Comparison of ENCODE assay signal across 21 mouse cellular contexts in the genomic region with DNA sequence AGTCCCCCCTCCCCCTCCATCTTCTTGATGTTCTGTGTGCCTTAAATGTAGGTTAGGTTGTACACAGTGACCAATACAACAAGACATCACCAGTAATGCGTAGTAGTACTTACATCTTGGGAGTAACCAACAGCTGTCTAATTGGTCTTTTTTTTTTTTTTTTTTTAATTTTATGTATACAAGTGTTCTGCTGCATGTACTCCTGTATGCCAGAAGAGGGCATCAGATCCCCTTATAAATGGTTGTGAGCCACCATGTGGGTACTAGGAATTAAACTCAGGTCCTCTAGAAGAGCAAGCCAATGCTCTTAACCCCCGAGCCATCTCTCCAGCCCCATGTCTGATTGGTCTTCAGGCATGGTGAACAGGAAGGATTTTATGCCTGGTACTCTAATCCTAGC. TPM values are rescaled to one million over a fixed set of nuclear protein-coding genes. Genes with fewer than 3 reads are reported as not detected.
DNase-seq lines count a peak whose midpoint lies in the region; TF ChIP-seq lines count a peak whose summit lies in the region.
"Had no signal": no experiment of that assay in that cellular context is flagged by ENCODE, and none has a peak within 500 bp of the region (broad histone marks: within the 10 kb centered on the region; RNA-seq: fewer than 3 reads in every experiment).

No protein-coding gene starts in this region.

- no peak overlapping the region for H3K4me3 ChIP-seq in heart, adult 2 months
- H3K4me3 ChIP-seq in left cerebral cortex, adult 2 months, result no peak overlapping the region
- no peak overlapping the region for H3K4me3 ChIP-seq in CH12.LX (replicated peaks in 1 of 3; ENCODE audit: low read depth in 2 of 3, low read length in 2 of 3, poor library complexity in 1 of 3)
- H3K4me3 ChIP-seq: embryonic facial prominence, embryonic 15.5 days; erythroblast, embryonic 14.5 days; forebrain, embryonic 10.5 days; forebrain, embryonic 15.5 days; heart, embryonic 12.5 days; hindbrain, embryonic 12.5 days had no signal

- no peak overlapping the region for H3K4me2 ChIP-seq in CH12.LX (ENCODE audit: insufficient read depth, low read depth, poor library complexity, severe bottlenecking)
- H3K4me2 ChIP-seq: embryonic facial prominence, embryonic 15.5 days; forebrain, embryonic 15.5 days; heart, embryonic 12.5 days; hindbrain, embryonic 12.5 days had no signal

- intact Hi-C loops in heart, adult 2 months (cut with DNase I), result no loop called here
- intact Hi-C loops in heart, postnatal 10 days (cut with DNase I), result no loop called here
- intact Hi-C loops in left cerebral cortex, adult 2 months (cut with DNase I), result no loop called here
- intact Hi-C loops in left cerebral cortex, postnatal 14 days (cut with DNase I), result no loop called here

- in situ Hi-C loops in CH12.LX (cut with MboI; ENCODE audit: low pct_ligation_motif_present, low pct_unique_long_range_greater_than_20kb, low sequenced_read_pairs), result no loop called here

- dilution Hi-C loops in CH12.LX (cut with MboI; ENCODE audit: extremely low pct_ligation_motif_present, extremely low pct_unique_long_range_greater_than_20kb, low sequenced_read_pairs), result no loop called here

- TF ChIP-seq RAD21 in CH12.LX (IDR thresholded peaks at IDR 0.05; ENCODE audit: low read depth, low read length), result no peak

- H3K27me3 ChIP-seq in heart, adult 2 months (ENCODE audit: control insufficient read depth, insufficient read depth, low read length), result no peaks in the 10 kb centered on the region
- no peaks in the 10 kb centered on the region for H3K27me3 ChIP-seq in CH12.LX (replicated peaks)
- H3K27me3 ChIP-seq: embryonic facial prominence, embryonic 15.5 days; forebrain, embryonic 15.5 days; heart, embryonic 12.5 days; hindbrain, embryonic 12.5 days; Patski had no signal

- TF ChIP-seq POLR2A in heart, adult 2 months (IDR thresholded peaks at IDR 0.05; ENCODE audit: insufficient read depth, low read depth, low read length), result no peak
- no peak for TF ChIP-seq POLR2A in CH12.LX (IDR thresholded peaks at IDR 0.05; ENCODE audit: low read depth, low read length)

- no peaks in the 10 kb centered on the region for H3K36me3 ChIP-seq in heart, adult 2 months (ENCODE audit: control insufficient read depth, insufficient read depth, low read length)
- peaks cover 24 to 78% of the 10 kb centered on the region in 2 experiments for H3K36me3 ChIP-seq in CH12.LX (replicated peaks in 1 of 2; ENCODE audit: control insufficient read depth in 1 of 2, insufficient read depth in 1 of 2, low read length in 1 of 2)

- no peaks in the 10 kb centered on the region for H3K4me1 ChIP-seq in heart, adult 2 months (ENCODE audit: control insufficient read depth, insufficient read depth, low read length)
- peaks cover 4 to 12% of the 10 kb centered on the region in 2 experiments; a peak in 3 of 4 replicates for H3K4me1 ChIP-seq in CH12.LX (ENCODE audit: control insufficient read depth in 1 of 2, insufficient read depth in 2 of 2)
- H3K4me1 ChIP-seq: embryonic facial prominence, embryonic 15.5 days; forebrain, embryonic 15.5 days; hindbrain, embryonic 12.5 days had no signal

- no peak for TF ChIP-seq EP300 in heart, adult 2 months (IDR thresholded peaks at IDR 0.05; ENCODE audit: insufficient read depth, low read depth, low read length)
- TF ChIP-seq EP300 in CH12.LX (IDR thresholded peaks at IDR 0.05; ENCODE audit: low read length), result no peak

- WGBS in heart, adult 2 months, result 99% methylated on average over 2 of the region's 2 CpGs

- TF ChIP-seq CTCF in heart, adult 2 months (IDR thresholded peaks at IDR 0.05), result 0 out of 2 replicates have a peak, but pooled peaks have one; percentile 27
- peak; percentile 3; the same call in 1 of the 2 replicates for TF ChIP-seq CTCF in left cerebral cortex, adult 2 months (IDR thresholded peaks at IDR 0.05)
- no peak for TF ChIP-seq CTCF in CH12.LX (conservative IDR thresholded peaks at IDR 0.05 in 1 of 2, IDR thresholded peaks at IDR 0.05 in 1 of 2; ENCODE audit: low read depth in 2 of 2, low read length in 2 of 2)

- no peak overlapping the region for H3K9ac ChIP-seq in heart, adult 2 months (ENCODE audit: low read depth, low read length)
- no peak overlapping the region for H3K9ac ChIP-seq in CH12.LX (ENCODE audit: insufficient read depth, low read depth)
- H3K9ac ChIP-seq: embryonic facial prominence, embryonic 15.5 days; forebrain, embryonic 15.5 days; heart, embryonic 12.5 days; hindbrain, embryonic 12.5 days had no signal

- no peak for DNase-seq in heart, adult 2 months
- DNase-seq in heart, postnatal 10 days, result no peak
- DNase-seq in left cerebral cortex, adult 2 months (ENCODE audit: extremely low spot score in 1 of 2, low spot score in 2 of 2), result no peak
- DNase-seq in left cerebral cortex, postnatal 14 days (ENCODE audit: low spot score in 2 of 2), result no peak
- no peak for DNase-seq in CH12.LX (ENCODE audit: extremely low read depth)
- DNase-seq in R1 (ENCODE audit: low read depth, low spot score), result peak; percentile 44
- DNase-seq in right cerebral cortex, postnatal 36 days (ENCODE audit: low spot score in 2 of 2), result no peak
- DNase-seq in retina, embryonic 14.5 days (ENCODE audit: low spot score), result no peak
- DNase-seq: adrenal gland, adult 2 months; adrenal gland, postnatal 25 days; cerebellum, adult 18-20 months; cerebellum, postnatal 10 days; gastrocnemius, postnatal 10 days; heart, postnatal 36 days had no signal

- H3K79me2 ChIP-seq in heart, adult 2 months (replicated peaks; ENCODE audit: control insufficient read depth, insufficient read depth, low read length), result no peaks in the 10 kb centered on the region
- H3K79me2 ChIP-seq in CH12.LX (replicated peaks; ENCODE audit: control insufficient read depth, extremely low read depth, insufficient read depth, poor library complexity, severe bottlenecking), result no peaks in the 10 kb centered on the region

- no peak overlapping the region for H3K27ac ChIP-seq in heart, adult 2 months
- H3K27ac ChIP-seq in left cerebral cortex, adult 2 months, result no peak overlapping the region
- no peak overlapping the region for H3K27ac ChIP-seq in CH12.LX (ENCODE audit: insufficient read depth, low read depth)
- H3K27ac ChIP-seq: embryonic facial prominence, embryonic 15.5 days; forebrain, embryonic 10.5 days; forebrain, embryonic 15.5 days; hindbrain, embryonic 12.5 days had no signal

- no peaks in the 10 kb centered on the region for H3K9me3 ChIP-seq in CH12.LX (replicated peaks; ENCODE audit: low read length)
- H3K9me3 ChIP-seq: embryonic facial prominence, embryonic 15.5 days; forebrain, embryonic 10.5 days; forebrain, embryonic 15.5 days; heart, embryonic 12.5 days; hindbrain, embryonic 12.5 days had no signal

TF ChIP-seq in CH12.LX, 34 proteins besides CTCF, POLR2A, EP300 and RAD21:
- no peak for TF ChIP-seq JUN (IDR thresholded peaks at IDR 0.05; ENCODE audit: insufficient read depth, low read depth, low read length)
- TF ChIP-seq ZNF384 (IDR thresholded peaks at IDR 0.05; ENCODE audit: low read depth, low read length), result peak; percentile 45; the same call in 1 of the 2 replicates
- no peak for TF ChIP-seq TBP (conservative IDR thresholded peaks at IDR 0.05; ENCODE audit: low read depth, low read length)

RNA-seq across cellular contexts. Expression of a gene that starts 44.0 kb away (rescaled TPM):
- 10 to 100 TPM; 12.7 to 13.8 TPM for total RNA-seq in heart, adult 2 months (2021)
- polyA plus RNA-seq in heart, adult 2 months (2012; rRNA removed), result 6.2 and 10.1 TPM in 2 replicates
- 10 to 100 TPM; 18.7 to 18.9 TPM for total RNA-seq in heart, postnatal 10 days (2021)
- 10 to 100 TPM; 37.3 to 37.9 TPM for total RNA-seq in left cerebral cortex, adult 2 months (2021)
- 10 to 100 TPM; 36.7 to 38.0 TPM for total RNA-seq in left cerebral cortex, postnatal 14 days (2021)
- total RNA-seq in CH12.LX (2012; rRNA removed) (7.8 and 8.5 TPM in 2 replicates), CH12.LX (2014; rRNA removed) (5.2 and 5.5 TPM in 2 replicates)
- polyA plus RNA-seq in CH12.LX (2012; ENCODE audit: insufficient read length, low read depth), result 8.0 and 8.9 TPM in 2 replicates

Comparison
In these comparisons a context has a peak if more than half of its experiments do, and no peak if none do; other contexts are left out.
1. CTCF ChIP-seq: peak in heart, adult 2 months (single experiment) and left cerebral cortex, adult 2 months (single experiment); none in CH12.LX (0 of 2).